Mouse (Mus musculus) left cerebral cortex, adult 11 months (tissue): ENCODE measurements around the gene Clmn.

Source experiments
- DNase-seq: peaks from one replicate; pipeline ENCODE4 v3.0.0; 2022; ENCODE audit warnings: low spot score

Gene Clmn

GRCm38 (mm10) chr12:104864439-104865165 lies at the start of gene Clmn:
Clmn (minus strand) TSS chr12:104865076.
- DNase-seq, result peak; percentile 55

GRCm38 (mm10) chr12:104912990-104913389 lies 48.1 kb upstream of the Clmn start:
- DNase-seq, result no peak

GRCm38 (mm10) chr12:104912281-104912933 lies 47.5 kb upstream of the Clmn start:
- peak; percentile 51 for DNase-seq

- no peak for DNase-seq
Observed at GRCm38 (mm10) chr12:104909750-104910149, 44.9 kb upstream of the Clmn start.

GRCm38 (mm10) chr12:104908986-104909385 lies 44.1 kb upstream of the Clmn start:
- no peak for DNase-seq

GRCm38 (mm10) chr12:104908024-104908781 lies 43.3 kb upstream of the Clmn start:
- no peak for DNase-seq

- no peak for DNase-seq
Observed at GRCm38 (mm10) chr12:104907133-104907532, 42.3 kb upstream of the Clmn start.

- no peak for DNase-seq
Observed at GRCm38 (mm10) chr12:104904138-104904537, 39.3 kb upstream of the Clmn start.

- DNase-seq, result no peak
Observed at GRCm38 (mm10) chr12:104902392-104903053, 37.6 kb upstream of the Clmn start.

GRCm38 (mm10) chr12:104901320-104901719 lies 36.4 kb upstream of the Clmn start:
- DNase-seq, result no peak

GRCm38 (mm10) chr12:104899835-104900234 lies 35.0 kb upstream of the Clmn start:
- no peak for DNase-seq

- no peak for DNase-seq
Observed at GRCm38 (mm10) chr12:104899161-104899560, 34.3 kb upstream of the Clmn start.

- no peak for DNase-seq
Observed at GRCm38 (mm10) chr12:104898718-104899117, 33.8 kb upstream of the Clmn start.

GRCm38 (mm10) chr12:104897051-104897618 lies 32.3 kb upstream of the Clmn start:
- DNase-seq, result no peak

- peak; percentile 40 for DNase-seq
Observed at GRCm38 (mm10) chr12:104896640-104897039, 31.8 kb upstream of the Clmn start.

GRCm38 (mm10) chr12:104892245-104892644 lies 27.4 kb upstream of the Clmn start:
- no peak for DNase-seq

GRCm38 (mm10) chr12:104890066-104890465 lies 25.2 kb upstream of the Clmn start:
- DNase-seq, result no peak

- no peak for DNase-seq
Observed at GRCm38 (mm10) chr12:104886104-104886503, 21.2 kb upstream of the Clmn start.

GRCm38 (mm10) chr12:104882533-104882932 lies 17.7 kb upstream of the Clmn start:
- no peak for DNase-seq

GRCm38 (mm10) chr12:104882061-104882460 lies 17.2 kb upstream of the Clmn start:
- DNase-seq, result no peak

- no peak for DNase-seq
Observed at GRCm38 (mm10) chr12:104881518-104882060, 16.7 kb upstream of the Clmn start.

- DNase-seq, result no peak
Observed at GRCm38 (mm10) chr12:104880367-104880766, 15.5 kb upstream of the Clmn start.
